Mouse (Mus musculus): ENCODE measurements around the gene St8sia1.

St8sia1 gene

DNA sequence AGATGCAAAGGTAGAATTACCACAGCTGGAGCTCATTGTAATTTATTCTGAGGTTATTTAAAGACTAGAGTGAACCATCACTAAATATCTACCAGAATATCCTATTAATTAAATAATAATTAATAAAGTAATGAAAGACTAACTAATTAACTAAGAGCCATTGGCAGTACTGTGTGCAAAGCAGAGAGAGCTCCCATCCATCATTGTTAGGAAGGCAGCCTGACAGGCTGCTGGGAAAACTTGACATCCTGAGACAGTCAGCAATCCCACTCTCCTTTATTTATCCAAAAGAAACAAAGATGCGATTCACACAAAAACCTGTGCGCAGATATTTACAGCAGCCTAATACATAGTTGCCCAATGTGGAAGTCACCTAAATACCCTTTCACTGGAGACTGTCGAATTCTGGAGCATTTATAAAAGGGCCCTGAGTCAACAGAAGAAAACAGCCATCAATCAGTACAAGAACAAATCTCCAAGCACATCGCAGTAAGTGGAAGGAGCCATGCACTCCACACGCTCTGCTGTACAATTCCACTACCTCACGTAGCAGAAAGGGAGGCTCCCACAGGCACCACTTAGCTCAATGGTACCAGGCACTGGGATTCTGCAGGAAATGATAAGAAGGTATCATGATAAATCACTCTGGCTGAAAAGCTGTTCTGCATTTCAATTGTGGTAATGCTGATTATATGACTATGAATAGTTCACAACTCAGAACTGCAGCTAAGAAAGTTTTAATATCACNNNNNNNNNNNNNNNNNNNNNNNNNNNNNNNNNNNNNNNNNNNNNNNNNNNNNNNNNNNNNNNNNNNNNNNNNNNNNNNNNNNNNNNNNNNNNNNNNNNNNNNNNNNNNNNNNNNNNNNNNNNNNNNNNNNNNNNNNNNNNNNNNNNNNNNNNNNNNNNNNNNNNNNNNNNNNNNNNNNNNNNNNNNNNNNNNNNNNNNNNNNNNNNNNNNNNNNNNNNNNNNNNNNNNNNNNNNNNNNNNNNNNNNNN is 15.7 kb upstream of the St8sia1 start:
- no peak for DNase-seq (ENCODE audit: low spot score)

DNA sequence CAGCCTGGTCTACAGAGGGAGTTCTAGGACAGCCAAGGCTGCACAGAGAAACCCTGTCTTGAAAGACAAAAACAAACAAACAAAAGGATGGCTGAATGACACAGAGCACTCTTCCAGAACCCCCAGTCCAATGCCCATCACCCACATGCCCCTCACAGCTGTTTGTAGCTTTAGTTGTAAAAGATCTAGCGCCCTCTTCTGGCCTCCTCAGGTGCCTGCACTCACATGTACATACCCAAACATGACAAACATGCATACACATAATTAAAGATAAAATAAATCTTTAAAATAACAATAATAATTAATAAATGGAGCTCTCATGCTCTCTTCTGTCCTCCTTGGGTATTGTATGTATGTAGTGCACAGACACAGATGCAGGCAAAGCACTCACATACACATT is 13.0 kb upstream of the St8sia1 start:
- DNase-seq (ENCODE audit: low spot score), result no peak

DNA sequence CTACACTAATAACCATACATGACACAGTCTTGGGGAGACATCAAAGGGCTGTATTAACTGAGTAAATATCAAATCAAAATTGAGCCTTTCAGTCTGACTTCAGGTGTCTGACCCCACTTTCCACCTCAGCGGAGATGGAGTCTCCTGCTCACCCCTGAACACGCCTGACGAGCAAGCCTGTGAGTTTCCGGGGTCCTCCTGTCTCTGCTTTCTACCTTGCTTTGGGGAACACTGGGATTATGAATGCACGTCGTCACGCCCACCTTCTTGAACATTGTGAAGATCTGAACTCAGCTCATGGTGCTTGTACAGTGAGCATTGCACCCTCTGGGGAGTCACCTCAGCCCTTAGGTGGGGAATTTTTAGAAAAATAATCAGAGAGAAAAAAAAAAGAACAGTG is 9.0 kb upstream of the St8sia1 start:
- DNase-seq (ENCODE audit: low spot score), result no peak

DNA sequence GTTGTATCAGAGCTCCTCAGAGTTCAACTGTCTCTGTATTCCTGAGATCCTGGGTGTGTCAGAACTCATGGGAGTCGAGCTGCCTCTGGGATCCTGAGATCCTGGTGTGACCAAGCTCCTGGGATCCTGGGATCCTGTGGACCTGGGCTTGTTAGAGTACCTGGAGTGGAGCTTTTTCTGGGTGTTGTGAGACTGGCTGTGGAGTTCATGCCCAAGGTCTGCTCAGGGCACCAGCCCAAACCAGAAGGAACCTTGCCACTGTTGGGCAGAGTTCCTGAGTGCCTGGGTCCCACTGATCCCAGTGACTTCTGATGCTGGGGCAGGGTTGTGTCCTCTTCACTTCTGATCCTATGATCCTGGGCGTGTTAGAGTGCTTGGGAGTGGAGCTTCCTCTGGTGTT is 8.0 kb upstream of the St8sia1 start:
- no peak for DNase-seq (ENCODE audit: low spot score)

DNA sequence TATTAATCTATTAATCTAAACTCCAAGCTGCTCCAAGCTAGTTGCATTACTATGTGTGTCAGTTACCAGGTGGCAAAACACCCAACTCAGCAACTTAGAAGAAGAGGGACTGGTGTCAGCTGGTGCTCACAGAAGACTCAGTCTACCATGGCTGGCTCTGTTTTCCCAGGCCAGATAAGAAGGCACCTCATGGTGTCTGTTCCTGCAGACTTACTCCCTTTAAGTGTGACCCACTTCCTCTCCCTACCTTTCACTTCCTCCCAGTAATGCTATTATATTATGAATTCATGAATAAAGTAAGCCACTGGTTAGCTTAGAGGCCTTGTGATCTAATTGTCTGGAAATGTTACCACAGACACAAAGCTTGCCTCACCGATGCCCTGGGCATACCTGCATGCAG is 3.2 kb upstream of the St8sia1 start:
- no peak for DNase-seq (ENCODE audit: low spot score)

DNA sequence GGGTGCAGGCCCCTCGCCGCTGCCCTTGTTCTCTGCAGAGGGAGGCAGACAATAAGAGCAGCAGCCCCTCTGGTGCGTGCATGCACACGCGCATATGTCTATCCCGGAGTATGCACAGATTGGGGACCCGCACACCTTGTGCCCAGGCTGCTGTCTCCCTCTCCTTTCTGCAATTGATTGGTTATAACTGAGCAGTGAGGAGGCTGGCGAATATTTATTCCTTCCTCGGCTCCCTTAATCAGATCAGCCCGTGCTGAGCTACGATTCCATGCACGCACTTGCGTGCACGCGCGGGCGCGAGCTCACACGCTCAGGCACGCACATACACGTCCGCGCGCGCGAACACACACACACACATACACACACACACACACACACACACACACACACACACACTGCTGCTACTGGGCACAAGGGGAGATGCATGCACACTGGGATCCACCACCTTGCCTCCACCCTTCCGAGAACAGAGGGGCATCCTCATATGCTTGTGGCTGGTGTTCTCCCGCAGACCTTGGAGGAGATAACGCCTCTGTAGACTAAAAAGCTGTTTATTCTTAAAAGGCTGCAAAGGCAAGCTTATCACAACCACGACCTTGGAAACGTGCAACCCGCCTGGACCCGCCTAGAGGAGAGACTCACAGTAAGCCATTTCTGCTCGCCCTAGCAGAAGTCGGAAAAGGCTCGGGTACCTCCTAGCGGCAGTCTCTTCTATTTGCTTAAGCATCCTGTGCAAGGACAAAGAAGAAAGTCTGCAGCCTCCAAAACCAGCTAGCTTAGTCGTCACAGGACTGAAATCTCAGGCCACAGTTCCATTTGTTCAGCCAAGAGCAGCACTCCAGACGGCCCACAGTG is 506 bp upstream of the St8sia1 start:
- DNase-seq (ENCODE audit: low spot score), result no peak

DNA sequence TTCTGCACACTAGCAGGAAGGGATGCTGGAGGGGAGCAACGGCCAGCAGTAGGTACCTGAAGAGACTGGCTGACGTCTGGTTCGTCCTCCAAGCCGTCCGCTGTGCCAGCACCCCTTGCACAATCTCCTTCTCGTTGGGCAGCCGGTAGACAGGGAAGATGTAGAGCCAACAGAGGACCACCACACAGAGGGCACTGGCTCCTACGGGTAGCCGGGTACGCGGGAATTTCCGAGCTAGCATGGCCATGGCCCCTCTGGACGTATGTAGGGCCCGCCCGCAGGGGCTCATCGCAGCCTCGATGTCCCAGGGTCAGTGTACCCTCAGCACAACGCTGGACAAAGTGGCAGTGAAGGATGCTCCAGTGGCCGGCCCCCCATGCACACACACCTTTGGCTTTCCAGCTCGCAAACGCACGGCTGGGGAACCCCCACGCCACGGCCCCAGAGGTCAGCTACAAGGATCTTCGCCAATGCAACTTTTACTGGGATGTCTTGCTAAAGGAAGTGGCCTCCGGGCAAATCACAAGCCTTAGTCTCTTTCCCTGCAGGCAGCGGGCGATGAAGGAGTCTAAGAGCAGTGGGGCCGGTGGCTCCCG is 674 bp downstream of the St8sia1 start:
- no peak for DNase-seq (ENCODE audit: low spot score)

DNA sequence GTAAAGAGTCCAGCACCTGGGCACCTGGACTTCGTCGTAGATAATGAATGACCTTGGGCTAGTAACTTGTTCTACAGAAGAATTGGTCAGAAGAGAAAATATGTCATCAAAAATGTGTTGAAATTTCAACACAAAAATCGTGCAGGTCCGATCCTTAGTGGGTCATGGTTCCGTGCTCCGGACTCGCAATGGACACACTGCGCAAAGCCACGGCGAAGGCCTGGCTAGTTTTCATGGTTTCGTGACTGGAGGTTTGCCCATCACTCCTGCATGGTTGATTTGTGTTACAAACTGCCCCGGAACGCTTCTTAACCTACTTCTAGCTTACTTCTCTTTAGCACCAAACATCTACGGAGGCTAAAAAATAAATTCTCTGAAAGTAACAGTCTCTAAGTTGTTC is 1.4 kb downstream of the St8sia1 start:
- DNase-seq (ENCODE audit: low spot score), result no peak

DNA sequence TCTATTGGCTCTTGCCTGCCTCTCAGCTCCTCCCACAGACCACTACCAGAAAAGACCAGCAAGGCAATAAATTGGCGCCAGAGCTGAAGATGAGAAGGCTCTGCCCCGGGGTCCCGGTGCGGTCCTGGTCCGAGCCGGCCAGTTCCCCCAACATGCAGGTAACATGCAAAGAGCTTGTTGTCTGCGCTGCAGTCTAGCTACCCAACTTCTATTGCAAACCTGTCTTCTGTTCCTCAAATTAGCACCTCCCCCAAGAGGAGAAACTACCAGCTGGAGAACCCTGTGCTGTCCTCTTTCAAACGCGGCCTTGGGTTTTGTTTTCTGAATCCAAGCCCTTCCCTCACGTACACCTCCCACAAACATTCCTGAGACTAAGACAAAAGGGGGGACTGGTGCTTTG is 1.8 kb downstream of the St8sia1 start:
- DNase-seq (ENCODE audit: low spot score), result no peak

DNA sequence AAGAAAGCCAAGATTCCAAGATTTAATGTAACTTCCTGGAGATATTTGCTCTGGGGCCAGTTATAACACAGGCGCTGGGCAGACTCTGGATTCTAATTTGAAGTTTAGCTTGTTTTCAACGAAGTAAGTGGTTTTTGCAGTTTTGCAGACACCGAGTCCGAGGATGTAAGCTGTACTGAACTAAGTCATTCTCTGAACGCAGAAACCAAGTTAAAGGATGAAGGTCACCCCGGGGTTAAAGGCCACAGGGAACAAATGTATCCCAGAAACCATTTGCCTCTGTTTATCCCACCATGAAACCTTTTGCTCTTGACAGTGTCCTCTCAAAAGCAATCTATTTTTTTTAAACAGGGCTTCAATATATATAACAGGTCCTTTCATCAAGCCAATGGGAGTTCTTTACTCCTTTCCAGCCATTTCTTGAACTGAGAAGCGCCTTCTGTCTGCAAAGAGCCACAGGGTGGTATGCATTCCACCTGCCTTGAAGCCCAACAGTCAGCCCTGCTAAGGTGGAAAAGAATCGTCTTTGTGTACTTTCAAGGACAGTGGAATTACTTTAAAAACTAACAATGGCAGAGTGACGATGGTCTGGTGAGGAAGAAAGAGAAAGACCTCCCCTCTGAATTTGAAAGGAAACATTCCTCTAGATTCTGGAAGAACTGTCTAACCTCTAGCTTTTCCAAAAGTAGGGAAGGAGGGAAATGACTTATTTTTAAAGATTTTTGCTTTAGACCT is 2.4 kb downstream of the St8sia1 start:
- DNase-seq (ENCODE audit: low spot score), result no peak

DNA sequence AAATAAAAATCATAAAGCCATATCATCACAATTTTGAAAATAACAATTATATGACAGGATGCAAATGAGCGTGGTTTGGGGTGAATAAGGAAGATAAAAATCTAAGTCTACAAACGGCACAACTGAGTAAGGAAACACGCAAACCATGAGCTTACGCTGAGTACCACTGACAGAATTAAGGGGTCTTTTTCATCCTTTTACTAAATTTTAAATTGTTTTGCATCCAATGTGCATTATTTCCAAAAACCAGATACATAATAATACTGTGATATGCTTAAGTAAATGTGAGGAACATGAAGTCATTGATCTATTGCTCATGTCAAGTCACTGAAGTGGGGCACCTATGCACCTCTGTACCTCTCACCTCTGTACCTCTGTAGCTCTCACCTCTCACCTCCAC is 7.7 kb downstream of the St8sia1 start:
- no peak for DNase-seq (ENCODE audit: low spot score)

DNA sequence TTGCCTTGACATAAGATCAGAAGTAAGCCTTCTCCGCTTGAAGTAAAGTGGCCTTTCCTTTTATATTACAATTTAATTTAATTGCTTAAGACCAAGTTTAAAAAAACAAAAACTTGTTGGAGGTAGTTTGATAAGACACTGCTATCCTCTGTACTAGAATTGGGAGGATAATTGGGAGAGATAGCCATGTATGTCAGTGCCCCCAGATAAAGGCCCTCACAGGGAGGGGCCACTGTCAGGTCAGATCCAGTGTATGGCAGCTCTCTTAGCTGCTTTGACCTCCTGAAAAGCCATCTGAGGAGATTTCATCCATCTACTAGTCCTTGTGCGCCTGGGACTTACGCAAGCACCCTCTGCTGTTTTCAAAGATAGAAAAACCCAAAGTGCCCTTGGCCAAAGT is 9.0 kb downstream of the St8sia1 start:
- no peak for DNase-seq (ENCODE audit: low spot score)

DNA sequence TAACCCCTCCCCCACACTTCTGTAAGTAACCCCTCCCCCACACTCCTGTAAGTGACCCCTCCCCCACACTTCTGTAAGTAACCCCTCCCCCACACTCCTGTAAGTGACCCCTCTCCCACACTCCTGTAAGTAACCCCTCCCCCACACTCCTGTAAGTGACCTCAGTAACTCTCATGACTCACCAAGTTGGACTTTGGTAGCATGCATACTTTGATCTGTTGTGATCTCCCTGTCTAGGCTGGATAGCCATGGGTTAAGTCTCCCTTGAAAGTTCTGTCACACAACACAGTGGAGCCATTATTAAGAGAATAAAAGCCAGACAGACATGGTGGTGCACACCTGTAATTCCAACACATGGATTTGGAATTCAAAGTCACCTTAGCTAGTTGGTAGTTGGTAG is 11.1 kb downstream of the St8sia1 start:
- DNase-seq (ENCODE audit: low spot score), result no peak

DNA sequence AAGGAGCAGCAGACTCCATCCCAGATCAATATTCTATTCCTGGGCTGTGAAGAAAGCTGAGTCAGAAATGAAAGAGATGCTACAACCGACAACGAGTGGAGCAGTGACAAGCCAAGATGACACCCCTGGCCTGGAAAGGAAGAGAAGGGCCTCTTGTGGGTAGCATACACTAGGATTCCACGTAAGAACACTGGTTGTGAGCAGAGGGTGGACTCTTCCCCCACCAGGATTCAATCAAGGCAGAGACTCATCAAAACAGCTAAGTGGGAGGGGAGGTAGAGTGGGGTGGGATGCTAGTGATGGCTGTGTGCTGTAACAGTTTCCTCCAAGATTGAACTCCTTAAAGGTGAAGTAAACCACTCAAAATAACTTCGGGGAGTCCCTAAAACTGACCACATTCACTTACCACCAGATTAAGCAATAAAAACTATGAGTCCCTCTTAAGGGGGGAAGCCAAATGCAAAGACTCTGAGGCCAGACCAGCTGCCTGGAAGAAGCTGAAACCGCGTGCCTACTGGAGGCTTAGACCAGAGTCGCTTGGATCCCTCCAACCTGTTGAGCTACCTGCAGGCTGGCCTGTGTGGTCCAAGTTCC is 11.8 kb downstream of the St8sia1 start:
- DNase-seq (ENCODE audit: low spot score), result no peak

DNA sequence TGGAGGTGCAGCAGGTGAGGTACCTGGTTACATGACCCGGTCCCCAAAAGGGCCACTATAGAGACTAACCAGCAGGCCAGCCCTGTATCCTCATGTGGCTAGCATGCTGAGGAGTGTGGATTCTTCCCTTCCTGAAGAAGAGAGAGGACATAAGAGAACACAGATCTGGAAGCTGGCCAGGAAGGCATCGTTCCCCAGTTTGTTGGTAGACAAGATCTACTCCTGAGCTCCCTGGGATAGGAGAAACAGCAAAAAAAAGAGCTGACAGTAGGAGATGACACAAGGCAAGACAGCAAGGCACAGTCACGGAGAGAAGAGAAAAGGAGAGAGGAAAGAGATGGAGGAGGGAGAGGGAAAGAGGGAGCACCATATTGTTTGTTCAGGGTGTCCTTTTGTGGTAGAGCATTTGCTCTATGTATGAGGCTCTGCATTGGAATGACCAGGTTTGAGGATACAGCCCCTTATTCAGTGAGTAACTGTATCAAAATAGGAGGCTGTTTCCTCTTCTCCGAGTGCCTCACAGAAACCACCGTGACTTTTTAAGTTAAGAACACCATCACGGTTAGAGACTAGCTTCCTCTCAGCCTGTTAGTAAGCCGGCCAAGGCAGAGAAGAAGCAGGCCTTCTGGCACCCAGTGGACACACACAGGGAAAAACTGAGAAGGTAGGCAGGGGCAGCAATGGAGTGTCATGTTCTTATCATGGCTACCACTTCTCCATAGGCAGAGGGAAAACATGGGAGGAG is 12.5 kb downstream of the St8sia1 start:
- no peak for DNase-seq (ENCODE audit: low spot score)

DNA sequence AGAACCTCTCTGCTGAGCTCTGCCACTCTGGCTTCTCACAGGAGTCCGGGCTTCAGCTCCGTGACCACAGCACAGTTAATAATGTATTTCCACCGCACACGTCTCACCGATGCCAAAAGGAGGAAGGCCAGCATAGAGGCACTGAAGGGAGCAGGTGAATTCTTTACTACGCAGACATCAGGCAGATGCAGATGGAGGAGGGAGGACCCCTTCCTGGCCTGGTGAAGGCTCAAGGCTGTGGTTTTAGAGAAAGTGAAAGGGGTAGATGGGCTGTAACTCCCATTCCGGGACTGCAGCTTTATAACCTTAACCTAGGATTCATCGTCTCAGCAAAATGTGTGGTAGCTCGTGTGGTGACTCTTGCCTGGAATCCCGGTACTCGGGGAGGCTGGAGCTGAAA is 13.9 kb downstream of the St8sia1 start:
- DNase-seq (ENCODE audit: low spot score), result no peak

DNA sequence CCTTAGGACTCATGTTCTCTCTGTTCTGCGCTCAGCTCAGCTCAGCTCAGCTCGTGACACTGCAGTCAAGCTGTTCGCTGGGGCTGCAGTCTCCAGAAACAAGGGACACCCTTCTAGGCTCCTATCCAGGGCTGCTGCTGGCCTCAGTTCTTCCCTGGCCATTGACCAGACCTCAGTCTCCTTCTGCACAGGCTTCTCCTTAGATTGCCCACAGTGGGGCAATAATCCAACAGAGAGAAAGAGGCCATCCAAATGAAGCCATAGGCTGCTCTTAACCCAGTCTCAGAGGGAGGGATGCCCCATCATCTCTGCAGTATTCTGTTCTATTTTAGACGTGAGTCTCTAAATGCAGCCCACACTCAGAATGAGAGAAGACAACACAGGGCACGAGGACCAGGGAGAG is 15.3 kb downstream of the St8sia1 start:
- DNase-seq (ENCODE audit: low spot score), result no peak

DNA sequence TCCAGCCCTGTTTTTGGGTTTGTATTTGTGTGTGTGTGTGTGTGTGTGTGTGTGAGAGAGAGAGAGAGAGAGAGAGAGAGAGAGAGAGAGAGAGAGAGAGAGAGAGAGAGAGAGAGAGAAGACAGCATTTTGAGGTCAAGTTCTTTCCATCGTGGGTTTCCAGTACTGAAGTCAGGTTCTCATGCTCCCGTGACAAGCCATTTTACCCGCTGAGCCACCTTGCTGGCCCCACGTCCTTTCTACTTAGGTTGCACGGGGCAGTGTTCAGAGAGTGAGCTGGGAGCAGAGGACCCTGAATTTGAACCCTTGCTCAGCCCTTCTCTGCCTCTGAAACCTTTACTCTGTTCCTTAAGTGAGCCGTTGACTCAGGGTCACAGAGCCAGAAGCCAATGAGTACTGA is 17.2 kb downstream of the St8sia1 start:
- DNase-seq (ENCODE audit: low spot score), result no peak

DNA sequence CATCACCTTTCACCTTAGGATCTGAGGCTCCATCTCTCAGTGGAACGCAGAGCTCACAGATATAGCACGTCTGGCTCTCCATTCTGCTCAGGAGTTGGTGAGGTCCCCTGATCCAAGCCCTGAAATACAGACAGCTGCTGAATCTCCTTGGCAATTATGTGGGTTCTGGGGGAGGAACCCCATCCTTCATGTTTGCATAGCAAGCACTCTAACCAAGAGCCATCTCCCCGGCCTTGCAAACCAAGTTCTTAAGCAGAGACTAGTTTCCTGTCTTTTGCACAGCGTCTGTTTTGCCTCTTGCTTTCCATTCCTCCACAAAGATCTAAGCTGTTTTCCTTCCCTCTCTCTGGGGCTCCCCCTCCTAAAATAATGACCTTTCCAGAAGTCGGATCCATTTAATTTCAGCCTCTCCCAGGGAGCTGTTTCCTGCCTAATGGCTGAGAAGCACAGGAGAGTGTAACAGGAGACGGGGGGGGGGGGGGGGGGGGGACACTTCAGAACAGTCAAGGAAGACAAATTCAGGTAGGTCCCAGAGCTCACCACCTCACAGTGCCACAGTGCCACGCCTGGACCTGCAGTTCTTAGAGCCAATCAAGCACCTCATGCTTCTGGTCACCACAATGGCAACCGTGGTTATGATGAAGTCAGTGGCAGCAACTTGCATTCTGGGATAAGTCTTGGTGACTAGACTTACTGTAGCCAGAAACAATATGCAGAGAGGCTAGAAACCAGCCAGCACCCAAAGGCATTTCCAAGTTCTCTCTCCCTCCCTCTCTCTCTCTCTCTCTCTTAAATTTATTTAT is 18.0 kb downstream of the St8sia1 start:
- no peak for DNase-seq (ENCODE audit: low spot score)

DNA sequence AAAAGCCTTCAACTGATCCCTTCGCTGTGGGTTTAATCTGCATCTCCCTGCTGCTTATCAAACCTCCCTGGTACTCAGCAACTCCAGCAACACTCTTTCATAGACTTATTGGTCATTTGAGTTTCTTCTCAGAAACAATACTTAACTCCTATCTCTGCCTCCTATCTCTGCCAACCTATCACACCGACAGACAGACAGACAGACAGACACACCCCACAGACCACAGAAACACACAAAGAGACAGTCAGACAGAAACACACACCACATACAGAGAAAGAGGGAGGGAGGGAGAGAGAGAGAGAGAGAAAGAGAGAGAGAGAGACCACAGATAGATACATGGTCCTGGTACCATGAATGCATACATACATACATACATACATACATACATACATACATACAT is 18.8 kb downstream of the St8sia1 start:
- DNase-seq (ENCODE audit: low spot score), result no peak

Data from urinary bladder, postnatal 10 days (tissue).